Mouse (Mus musculus) brain, adult 2 months (tissue): ENCODE data around the gene 2810408A11Rik.

Experiments
- DNase-seq: peaks from one replicate; pipeline ENCODE4 v3.0.0; 2011; ENCODE audit warnings: low read depth, low spot score

The 2810408A11Rik gene

DNA sequence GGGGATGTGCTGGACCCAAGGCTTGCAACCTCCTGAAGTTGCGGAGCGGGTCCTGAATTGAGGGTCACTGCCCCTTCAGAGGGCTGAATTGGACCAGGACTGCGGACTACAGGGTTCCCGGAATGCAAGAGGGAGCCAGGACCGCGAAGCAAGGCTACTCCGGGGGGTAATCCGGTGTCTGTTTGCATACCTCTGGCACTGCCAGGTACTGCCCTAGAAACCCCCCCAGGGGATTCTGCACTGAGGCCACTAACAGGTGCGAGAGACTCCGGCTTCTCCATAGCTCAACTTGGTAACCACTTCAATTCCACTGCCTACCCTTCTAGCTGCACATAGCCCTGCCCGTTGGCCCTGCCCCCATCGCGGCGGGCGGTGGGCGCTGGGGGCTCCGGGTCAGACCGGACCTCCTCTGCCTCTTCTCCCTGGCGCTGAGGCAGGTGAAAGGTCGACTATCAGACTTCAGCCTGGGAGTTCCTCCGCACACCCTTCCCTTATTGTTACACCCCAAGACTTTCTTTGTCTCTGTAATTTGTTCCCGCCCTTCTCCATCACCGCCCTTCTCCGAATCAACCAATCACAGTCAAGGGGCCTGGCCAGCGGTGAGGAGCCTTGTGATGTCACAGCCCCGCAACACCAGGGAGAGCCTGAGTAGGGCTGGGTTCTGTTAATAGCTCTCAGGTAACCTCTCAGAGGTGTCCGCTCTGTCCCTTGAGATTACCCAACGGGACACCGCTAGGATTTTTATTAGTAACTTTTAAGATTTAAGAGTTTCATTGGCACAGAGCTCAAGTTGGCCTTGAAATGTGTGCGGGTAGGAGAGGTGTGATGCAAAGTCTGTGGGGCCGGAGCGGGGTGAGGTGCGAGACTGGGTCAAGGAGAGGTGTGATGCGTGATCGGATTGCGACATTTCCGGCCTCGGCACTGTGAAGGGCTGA lies at the start of gene 2810408A11Rik, which contains the start of gene Neurl4:
TSS of gene 2810408A11Rik (minus strand) at position 517 of the 935 bp plus-strand sequence.
TSS of gene Neurl4 (plus strand) at position 602 of the 935 bp plus-strand sequence.
- peak; percentile 98 for DNase-seq

DNA sequence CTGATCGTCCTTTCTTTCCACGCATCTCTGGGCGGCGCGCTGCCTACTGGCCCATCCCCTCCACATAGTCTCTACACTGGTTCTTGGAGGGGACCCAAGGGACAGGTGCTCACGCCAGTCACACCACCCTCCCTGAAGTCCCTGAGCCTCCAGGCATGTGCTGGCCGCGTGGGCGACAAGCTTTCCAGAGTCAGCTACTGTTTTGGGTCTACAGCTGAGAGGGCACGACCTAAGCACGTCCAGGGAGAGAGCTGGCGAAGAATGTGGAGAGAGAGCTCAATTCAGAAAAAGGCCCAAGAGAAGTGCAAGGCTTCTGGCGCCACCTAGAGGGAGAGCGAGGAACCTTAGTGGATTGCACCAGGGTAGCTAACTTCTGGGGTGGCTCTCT lies 48.0 kb upstream of the 2810408A11Rik start:
- DNase-seq, result peak; percentile 81

DNA sequence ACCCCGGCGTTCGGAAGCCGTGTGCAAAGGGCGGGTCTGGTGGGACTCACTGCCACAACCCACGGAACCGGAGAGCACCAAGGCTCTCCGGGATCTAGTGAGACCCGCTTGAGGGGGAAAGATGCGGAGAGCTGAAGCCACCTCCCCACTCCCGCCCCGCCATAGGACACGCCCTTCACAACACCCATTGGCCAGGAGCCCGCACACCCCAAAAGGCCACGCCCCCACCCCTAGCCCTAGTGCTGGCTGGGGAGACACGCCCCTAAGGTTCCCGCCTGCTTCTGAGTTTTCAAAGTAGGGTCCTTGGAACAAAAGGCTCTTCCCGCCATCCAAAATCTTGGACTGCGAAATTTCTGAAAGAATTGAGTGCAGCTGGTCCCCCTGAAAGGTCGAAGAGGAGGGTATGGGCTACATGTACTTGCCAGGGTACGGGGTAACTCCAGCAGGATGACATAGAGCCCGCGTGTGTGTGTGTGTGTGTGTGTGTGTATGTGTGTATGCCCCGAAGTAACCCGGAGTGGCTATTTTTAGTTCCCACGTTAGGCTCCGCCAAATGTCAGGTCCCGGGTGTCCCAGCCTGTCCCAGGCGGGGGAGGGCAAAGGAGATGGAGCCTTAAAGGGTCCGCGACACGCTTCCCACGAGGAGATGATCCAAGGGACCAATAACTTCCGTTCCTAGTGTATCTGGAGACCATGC lies 47.4 kb upstream of the 2810408A11Rik start, which contains the start of gene Slc2a4:
TSS of gene Slc2a4 (minus strand) at position 123 of the 697 bp plus-strand sequence.
- peak; percentile 37 for DNase-seq

DNA sequence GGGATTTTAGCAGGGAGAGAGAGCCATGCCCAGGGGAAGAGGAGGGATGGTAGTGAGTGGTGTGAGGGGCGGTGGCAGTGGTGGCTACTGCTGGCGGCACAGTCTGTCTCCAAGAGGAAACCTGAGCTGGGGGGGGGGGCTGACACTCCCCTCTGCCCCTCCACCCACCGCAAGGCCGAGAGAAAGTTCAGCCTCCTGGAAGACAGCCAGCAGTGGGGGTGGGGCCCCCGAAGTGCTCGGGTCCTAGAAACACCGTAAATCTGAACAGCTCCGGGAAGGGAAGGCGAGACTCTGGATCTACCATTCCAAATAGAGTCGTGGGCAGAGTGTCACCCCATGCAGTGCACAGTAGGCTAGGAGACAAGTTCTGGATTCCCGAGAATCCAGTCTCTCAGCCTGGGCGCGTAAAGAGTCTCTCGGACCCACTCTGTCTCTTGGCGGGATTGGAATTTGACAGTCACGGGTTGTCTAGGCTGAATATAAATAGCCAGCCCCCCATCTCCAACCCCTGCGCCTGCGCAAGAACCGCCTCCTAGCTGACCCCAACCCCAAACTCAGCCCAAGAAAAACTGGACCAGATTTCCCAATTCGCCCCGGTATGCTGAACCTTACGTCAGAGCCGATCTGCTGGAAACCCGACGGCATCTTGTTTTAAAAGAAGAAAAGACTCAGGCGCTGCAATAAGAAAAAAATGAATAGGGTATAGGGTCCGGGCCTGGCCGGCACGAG lies 46.7 kb upstream of the 2810408A11Rik start:
- no peak for DNase-seq

DNA sequence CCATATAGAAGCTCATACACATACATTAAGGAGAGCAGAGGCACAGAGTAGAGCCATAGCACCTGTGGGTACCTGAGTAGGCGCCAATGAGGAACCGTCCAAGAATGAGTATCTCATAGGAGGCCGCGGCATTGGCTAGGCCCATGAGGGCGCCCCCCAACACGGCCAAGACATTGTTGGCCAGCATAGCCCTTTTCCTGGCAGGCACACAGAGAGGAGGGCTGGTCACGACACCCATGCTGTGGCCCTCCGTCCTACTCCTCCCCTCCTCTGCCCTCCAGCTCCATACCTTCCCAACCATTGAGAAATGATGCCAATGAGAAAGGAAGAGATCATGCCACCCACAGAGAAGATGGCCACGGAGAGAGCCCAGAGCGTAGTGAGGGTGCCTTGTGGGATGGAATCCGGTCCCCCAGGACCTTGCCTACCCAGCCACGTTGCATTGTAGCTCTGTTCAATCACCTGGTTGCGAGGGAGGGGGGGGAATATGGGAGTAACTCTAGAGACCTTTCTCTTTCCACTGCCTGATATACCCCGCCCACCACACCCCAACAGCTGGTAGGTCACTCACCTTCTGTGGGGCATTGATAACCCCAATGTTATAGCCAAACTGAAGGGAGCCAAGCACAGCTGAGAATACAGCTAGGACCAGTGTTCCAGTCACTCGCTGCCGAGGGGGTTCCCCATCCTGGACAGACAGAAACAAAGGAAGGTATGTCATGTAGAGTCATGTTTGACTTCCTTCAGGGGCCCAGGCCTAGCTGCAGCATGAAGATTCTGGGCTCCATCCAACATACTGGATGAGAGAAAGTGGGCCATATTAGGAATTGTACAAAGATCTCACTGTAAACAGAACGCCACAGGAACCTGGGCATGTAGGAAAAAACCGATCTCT lies 45.5 kb upstream of the 2810408A11Rik start:
- DNase-seq, result no peak

DNA sequence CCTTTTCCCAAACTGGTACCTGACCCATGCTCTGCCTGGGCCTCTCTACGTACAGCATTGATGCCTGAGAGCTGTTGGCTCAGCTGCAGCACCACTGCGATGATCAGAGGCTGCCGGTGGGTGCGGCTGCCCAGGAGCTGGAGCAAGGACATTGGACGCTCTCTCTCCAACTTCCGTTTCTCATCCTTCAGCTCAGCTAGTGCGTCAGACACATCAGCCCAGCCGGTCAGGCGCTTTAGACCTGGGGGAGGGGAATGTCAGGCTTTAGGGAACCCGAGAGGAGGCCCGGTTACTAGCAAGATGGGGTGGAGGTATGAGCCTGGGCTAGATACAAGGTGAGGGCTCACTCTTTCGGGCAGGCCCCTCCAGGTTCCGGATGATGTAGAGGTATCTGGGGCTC lies 44.4 kb upstream of the 2810408A11Rik start:
- no peak for DNase-seq

DNA sequence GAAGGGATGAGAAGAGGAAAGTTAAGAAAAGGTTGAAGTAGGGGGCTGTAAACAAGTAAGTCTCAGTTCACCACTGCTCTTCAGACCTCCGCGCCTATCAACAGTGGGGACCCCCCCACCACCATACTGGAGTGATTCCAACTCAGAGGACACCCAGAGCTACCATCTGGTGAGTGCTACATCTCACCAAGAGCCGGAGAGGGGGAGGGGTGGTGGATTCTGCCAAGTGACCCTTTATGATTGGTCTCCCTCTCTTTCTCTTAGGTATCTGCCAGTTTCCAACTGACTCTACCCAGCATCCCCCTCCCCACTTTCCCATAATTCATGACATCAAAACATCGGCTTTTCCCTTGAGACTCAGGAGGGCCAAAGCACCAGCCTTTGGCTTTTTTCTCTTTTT lies 40.2 kb upstream of the 2810408A11Rik start:
- no peak for DNase-seq

DNA sequence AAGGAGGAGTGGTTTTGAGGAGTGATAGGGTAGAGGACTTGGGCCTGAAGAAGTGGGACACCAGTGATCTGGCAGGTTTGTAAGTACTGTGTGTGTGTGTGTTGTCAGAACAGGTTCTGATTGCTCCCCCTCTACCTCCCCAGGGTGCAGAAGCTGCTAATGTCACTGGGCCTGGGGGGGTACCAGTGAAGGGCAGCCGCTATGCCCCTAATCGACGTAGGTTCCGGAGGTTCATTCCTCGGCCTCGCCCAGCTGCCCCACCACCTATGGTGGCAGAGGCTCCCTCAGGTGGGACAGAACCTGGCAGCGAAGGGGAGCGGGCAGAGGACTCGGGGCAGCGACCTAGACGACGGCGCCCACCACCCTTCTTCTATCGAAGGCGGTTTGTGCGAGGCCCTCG lies 38.9 kb upstream of the 2810408A11Rik start:
- DNase-seq, result no peak

DNA sequence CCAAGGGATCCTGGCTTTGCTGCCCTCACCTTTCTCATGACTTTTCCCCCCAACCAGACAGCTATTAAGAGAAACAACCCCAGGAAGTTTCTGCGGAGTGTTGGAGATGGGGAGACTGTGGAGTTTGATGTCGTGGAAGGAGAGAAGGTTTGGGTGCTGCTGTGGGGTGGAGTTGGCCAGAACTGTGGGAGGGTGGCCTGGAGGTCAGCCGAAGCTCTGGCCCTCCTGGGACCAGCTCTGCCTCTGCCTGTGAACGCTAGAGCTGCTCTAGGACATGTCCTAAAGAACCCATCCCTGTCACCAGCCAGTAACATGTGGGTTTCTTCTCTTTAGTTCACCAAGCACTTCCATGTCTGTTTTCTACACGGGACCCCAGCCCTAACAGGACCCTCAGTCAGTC lies 38.4 kb upstream of the 2810408A11Rik start:
- no peak for DNase-seq

DNA sequence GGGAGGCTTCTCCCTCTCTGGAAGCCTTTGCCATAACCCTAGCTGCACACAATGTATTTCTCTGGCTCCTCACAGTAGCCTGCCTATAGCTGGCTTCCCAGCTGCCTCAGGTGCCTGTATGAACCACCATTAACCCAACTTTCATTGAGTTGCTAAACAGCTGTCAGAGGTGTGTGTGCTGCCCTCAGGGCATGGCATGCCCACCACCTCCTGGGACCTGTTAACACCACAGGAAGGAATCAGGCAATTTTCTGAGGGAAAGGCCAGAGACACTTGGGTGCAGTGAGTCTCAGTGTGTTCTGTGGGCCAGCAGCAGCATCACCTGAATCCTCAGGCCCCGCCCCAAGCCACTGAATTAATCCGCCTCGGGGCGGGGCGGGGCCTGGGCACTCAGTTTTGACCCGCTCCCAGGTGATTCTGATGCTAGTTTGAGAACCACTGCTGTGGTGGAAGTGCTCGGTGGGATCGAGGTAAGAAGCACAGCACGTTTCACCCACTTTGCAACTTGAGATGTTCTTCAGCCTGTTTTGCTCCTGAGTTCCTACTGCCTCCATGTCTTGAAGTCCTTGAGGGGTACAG lies 37.7 kb upstream of the 2810408A11Rik start:
- DNase-seq, result no peak

DNA sequence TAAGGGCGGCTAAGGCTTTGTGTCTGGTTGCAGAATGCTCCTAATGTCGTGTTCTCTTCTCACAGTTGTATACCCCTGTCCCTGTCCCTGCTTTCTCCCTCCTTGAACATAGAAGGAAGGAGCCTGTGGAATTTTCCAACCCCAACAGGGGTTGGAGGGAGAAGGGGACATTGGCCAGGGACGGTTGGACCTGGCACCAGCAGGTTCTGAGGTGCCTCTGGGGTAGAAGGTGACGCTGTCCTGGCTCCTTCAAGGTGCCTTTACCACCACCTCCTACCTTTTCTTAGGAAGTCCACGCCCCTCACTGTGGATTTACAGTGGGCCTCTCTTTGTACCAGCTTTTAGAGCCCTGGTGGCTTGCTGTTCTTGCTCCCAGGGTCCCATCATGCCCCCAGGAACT lies 37.0 kb upstream of the 2810408A11Rik start:
- DNase-seq, result no peak

DNA sequence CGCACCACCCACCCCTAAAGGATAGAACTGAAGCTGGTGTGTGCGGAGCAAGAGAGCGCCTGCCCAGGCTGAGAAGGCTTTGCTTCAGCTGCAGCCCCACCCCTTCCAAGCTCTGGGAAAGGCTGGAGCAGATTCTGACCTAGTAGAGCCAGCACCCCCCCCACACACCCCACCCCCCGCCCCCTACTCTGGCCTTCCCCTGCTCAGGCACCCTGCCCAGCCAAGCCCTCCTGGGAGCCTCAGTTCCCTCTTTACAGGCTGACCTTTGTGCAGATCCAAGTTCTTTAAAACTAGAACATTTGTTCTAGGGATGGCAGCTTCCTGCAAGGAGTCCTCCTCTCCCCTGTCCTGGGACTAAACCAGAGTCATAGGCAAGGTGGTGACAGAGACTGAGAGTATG lies 36.6 kb upstream of the 2810408A11Rik start:
- DNase-seq, result no peak

DNA sequence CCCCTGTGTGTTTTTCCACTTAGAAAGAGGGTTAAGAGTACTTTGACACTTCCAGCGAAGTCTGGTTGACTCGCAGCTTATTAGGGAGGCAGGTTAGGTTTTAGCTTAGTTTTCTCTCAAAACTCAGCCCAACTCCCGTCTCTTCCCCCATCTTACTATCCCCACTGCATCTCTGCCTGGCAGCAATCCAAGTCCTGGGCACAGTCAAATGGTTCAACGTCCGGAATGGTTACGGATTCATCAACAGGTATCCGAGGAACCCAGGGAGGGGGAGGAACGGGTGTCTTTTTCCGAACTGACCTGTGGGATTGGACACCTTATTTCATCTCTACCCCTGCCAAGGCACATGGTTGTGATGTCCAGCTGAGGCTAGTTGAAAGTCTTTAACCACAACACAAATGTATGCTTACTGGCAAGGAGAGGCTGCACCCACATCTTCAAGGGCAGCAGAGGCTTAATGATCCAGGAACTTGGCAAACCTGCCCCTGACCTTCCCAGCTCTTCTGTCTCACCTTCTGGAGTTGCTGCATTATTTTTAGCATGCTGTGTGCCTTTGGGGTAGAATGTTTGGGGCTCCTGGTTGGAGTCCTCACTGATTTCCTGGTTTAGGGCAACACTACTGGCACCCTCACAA lies 36.0 kb upstream of the 2810408A11Rik start:
- no peak for DNase-seq

DNA sequence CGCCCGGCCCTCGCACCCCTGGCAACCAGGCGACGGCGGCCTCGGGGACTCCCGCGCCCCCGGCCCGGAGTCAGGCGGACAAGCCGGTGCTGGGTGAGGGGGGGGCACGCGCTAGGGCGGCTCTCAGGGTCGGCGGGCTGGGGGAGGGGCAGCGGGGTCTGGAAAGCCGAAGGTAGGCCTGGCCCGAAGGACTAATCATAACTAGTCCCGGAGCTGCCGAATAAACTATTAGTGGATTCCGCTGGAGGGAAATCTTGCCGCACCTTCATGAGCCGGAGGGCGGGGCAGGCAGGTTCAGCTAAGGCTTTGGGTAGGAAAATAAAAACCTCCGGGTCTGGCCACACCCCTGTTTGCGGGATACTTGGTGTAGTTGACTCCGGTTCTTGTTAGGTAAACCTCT lies 35.4 kb upstream of the 2810408A11Rik start:
- DNase-seq, result no peak

DNA sequence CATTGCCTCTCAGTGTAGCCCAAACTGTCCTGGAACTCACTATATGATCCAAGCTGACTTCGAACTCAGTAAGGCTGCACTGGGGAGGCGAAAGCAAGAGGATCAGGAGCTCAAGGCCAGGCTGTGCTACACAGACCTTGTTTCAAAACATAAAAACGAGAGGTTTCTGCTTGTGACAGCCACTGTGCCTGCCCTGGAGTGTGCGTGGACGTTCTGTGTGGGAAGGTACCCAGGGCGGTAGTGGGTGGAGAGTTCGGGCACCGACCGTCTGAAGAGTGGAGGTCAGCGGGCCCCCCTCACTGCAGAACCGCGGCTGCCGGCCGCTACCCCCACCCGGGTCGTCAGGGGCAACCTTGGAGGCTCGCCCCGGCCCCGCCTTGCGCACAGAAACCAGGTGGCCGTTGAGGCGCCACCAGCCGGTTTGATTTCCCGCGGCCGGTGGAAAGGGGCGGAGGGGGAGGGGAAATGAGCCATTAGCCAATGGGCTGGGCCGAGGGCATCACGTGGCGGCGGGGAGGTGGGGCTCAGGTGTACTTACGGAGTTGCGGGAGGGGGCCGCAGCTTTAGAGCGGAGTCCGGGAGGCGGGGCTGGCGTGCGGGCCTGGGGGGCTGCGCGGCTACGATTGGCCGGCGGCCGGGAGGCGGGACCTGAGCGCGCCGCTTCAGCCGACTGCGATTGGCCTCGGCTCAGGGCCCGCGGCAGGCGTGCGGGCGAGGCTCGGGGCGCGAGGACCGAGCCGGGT lies 34.5 kb upstream of the 2810408A11Rik start, which contains the start of gene Ybx2:
TSS of gene Ybx2 (plus strand) at position 660 of the 743 bp plus-strand sequence.
- DNase-seq, result peak; percentile 96

DNA sequence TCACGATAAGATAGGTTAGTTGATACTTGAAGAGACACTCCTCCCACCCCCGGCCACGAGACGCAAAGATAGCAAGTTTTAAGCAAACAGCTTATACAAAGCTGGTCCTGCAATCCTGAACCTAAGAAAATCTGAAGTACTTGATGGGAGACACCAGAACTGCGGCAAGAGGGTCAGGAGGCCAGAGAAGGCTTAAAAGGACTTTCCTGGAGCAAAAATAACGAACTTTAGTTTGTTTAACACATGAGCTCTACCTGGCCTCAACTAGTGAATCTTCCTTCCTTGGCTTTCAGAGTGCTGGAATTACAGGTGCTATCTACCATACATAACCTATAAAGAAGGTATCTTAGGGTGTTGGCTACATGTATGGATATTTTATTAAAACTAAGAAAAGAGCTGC lies 33.9 kb upstream of the 2810408A11Rik start:
- no peak for DNase-seq

DNA sequence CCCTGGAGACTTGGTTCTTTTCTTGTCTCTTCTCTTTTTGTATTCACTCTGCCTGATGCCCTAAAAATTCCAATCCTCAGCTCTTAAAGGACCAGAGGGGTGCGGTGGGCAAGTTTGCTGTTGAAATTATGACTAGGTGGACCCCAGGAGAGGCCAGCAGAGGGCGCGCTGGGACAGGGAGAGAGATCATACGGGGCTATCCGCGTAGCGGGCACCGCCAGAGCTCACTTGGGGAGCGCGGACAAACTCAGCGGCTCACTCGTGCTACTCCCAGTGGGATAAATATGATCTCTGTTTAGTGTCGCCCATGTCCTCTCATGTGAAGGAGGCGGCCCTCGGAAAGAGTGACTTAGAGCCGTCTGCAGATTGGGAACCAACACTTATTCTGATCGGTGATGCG lies 33.4 kb upstream of the 2810408A11Rik start:
- peak; percentile 88 for DNase-seq

DNA sequence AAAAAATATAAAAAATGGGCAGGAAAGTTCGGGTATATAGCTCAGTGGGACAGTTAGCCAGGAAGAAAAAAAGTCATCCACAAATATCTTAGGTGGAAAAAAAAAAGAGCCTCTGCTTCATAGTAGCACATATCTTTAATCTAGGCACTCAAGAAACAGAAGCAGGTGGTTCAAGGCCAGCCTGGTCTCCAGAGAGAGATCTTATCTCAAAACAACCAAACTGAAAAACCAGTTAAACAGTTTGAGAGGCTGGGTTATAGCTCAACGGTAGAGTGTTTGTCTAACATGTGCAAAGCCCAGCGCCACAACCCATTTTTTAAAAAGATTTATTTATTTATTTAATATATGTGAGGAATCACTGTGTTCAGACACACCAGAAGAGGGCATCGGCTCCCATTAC lies 32.3 kb upstream of the 2810408A11Rik start:
- no peak for DNase-seq

DNA sequence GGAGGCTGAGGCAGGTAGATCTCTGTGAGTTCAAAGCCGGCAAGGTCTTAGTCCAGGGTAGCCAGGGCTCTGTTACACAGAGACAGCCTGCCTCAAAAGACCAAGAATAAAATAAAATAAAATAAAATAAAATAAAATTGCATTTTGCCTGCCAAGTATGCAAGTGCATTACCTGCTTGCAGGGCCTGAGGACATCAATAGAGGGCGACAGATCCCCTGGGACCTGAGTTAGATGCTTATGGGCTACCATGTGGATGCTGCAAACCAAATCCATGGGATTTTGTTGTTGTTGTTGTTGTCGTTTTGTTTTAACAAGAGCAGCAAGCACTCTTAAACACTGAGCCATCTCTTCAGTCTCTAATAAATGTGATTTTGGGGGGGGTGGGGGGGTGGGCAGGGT lies 31.5 kb upstream of the 2810408A11Rik start:
- no peak for DNase-seq
